Mouse (Mus musculus): Measurements from ENCODE around the gene Micu1. TPM values are rescaled to one million over a fixed set of nuclear protein-coding genes. Genes with fewer than 3 reads are reported as not detected.

Micu1 gene
- polyA plus RNA-seq, 1 experiment from 2014 or later: 52.7 TPM

GRCm38 (mm10) chr10:59784731-59785685 is 82.7 kb downstream of the Micu1 start:
- no peak overlapping the region for H3K4me3 ChIP-seq
- H3K27ac ChIP-seq (replicated peaks): 0 out of 2 replicates have a peak overlapping the region, but pooled peaks have one; percentile 21
- DNase-seq (ENCODE audit: low spot score): no peak
- WGBS: 72% methylated on average over 18 of the region's 18 CpGs
- no peaks in the 10 kb centered on the region for H3K9me3 ChIP-seq
- peaks cover 20% of the 10 kb centered on the region for H3K4me1 ChIP-seq
- no peaks in the 10 kb centered on the region for H3K27me3 ChIP-seq (replicated peaks; ENCODE audit: low read depth, poor library complexity, severe bottlenecking)
- peaks cover 15% of the 10 kb centered on the region for H3K36me3 ChIP-seq (replicated peaks)

DNA sequence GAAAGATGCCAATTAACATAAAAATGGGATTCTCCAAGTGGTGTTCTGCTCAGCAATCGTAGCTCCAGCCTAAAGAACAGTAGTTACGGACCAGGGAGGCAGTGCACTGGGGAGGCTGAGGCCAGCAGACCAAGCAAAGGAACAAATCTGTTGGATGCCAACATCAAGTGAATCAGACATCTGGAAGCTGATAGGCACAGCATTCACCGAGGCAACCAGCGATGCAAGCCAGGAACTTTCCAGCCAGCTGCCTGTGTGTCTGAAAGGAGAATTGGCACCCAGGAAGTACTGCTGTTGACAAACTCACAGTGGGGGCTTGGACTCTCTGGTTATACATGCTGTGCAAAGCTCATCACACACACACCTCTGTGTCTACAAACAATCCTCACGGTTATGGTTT is 84.0 kb downstream of the Micu1 start:
- Histone ChIP-seq H3K36me3 (replicated peaks) (peaks cover 23% of the 10 kb centered on the region), H3K27ac (replicated peaks) (no peak overlapping the region), H3K4me1 (peaks cover 14% of the 10 kb centered on the region), H3K4me3 (no peak overlapping the region), H3K27me3 (replicated peaks; ENCODE audit: low read depth, poor library complexity, severe bottlenecking) (no peaks in the 10 kb centered on the region), H3K9me3 (no peaks in the 10 kb centered on the region)
- WGBS: 79% methylated on average over 5 of the region's 5 CpGs
- no peak for DNase-seq (ENCODE audit: low spot score)

- DNase-seq (ENCODE audit: low spot score): no peak
- H3K36me3 ChIP-seq (replicated peaks): peaks cover 23% of the 10 kb centered on the region
- no peak overlapping the region for H3K27ac ChIP-seq (replicated peaks)
- 82% methylated on average over 11 of the region's 11 CpGs for WGBS
- H3K9me3 ChIP-seq: no peaks in the 10 kb centered on the region
- no peak overlapping the region for H3K4me3 ChIP-seq
- no peaks in the 10 kb centered on the region for H3K27me3 ChIP-seq (replicated peaks; ENCODE audit: low read depth, poor library complexity, severe bottlenecking)
- peaks cover 14% of the 10 kb centered on the region for H3K4me1 ChIP-seq
These were observed 85.0 kb downstream of the Micu1 start for GRCm38 (mm10) chr10:59787140-59787800.

- peaks cover 23% of the 10 kb centered on the region for H3K36me3 ChIP-seq (replicated peaks)
- 79% methylated on average over 8 of the region's 8 CpGs for WGBS
- no peak overlapping the region for H3K4me3 ChIP-seq
- H3K9me3 ChIP-seq: no peaks in the 10 kb centered on the region
- no peak for DNase-seq (ENCODE audit: low spot score)
- H3K27ac ChIP-seq (replicated peaks): no peak overlapping the region
- H3K4me1 ChIP-seq: peaks cover 14% of the 10 kb centered on the region
- no peaks in the 10 kb centered on the region for H3K27me3 ChIP-seq (replicated peaks; ENCODE audit: low read depth, poor library complexity, severe bottlenecking)
These were observed 85.6 kb downstream of the Micu1 start for GRCm38 (mm10) chr10:59787870-59788269.

DNA sequence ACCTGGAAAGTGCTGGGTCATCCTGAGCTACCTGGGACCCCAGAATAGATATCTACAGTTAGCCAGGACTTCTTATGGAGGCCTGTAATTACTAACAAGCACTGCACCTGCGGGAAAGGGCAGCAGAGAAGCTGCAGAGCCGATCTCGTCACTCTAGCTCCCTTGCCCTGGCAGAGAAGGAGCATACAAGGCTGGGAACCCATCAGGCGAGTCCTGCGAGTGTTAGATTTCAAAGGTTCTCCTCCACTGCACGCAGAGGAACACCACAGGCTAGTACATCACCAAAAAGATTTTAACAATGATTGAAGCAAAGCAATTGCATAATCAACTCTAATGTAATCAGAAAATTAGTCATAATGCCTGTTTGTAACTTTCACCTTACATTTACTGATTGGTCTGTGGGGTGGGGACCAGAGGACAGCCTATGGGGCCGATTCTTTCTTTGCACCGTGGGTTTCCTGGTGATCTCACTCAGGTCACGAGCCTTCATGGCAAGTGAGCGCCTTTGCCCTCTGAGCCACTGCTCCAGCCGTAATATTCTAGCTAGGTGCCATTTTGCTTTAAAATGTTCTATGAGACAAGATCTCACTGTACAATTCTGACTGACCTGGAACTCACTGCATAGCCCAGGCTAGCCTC is 88.1 kb downstream of the Micu1 start:
- Histone ChIP-seq H3K4me1 (peaks cover under 1% of the 10 kb centered on the region; the same call in 1 of the 2 replicates), H3K4me3 (no peak overlapping the region), H3K27ac (replicated peaks) (no peak overlapping the region), H3K9me3 (no peaks in the 10 kb centered on the region), H3K36me3 (replicated peaks) (peaks cover 23% of the 10 kb centered on the region), H3K27me3 (replicated peaks; ENCODE audit: low read depth, poor library complexity, severe bottlenecking) (no peaks in the 10 kb centered on the region)
- WGBS: 83% methylated on average over 11 of the region's 11 CpGs
- no peak for DNase-seq (ENCODE audit: low spot score)

DNA sequence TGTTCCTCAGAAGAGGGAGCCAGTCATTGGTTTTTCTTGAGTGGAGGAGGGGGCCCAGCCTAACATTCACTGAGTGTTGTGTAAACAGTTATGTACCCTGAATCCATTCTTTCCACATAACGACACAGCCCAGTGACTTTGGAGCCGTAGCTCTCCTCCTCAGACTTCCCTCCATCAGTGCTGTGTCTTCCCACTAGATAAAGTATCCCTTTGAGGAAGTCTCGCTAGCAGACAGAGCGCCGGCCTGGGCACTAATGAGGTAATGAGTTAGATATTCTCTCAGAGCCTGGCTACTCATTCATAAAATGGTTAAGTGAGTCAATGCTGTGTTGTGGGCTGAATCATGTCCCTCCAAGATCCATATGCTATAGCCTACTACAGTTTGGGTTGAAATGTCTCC is 89.6 kb downstream of the Micu1 start:
- H3K27me3 ChIP-seq (replicated peaks; ENCODE audit: low read depth, poor library complexity, severe bottlenecking): no peaks in the 10 kb centered on the region
- no peaks in the 10 kb centered on the region for H3K9me3 ChIP-seq
- WGBS: 77% methylated on average over 5 of the region's 5 CpGs
- H3K36me3 ChIP-seq (replicated peaks): peaks cover 32% of the 10 kb centered on the region
- H3K4me1 ChIP-seq: no peaks in the 10 kb centered on the region
- H3K27ac ChIP-seq (replicated peaks): no peak overlapping the region
- H3K4me3 ChIP-seq: no peak overlapping the region
- DNase-seq (ENCODE audit: low spot score): no peak

DNA sequence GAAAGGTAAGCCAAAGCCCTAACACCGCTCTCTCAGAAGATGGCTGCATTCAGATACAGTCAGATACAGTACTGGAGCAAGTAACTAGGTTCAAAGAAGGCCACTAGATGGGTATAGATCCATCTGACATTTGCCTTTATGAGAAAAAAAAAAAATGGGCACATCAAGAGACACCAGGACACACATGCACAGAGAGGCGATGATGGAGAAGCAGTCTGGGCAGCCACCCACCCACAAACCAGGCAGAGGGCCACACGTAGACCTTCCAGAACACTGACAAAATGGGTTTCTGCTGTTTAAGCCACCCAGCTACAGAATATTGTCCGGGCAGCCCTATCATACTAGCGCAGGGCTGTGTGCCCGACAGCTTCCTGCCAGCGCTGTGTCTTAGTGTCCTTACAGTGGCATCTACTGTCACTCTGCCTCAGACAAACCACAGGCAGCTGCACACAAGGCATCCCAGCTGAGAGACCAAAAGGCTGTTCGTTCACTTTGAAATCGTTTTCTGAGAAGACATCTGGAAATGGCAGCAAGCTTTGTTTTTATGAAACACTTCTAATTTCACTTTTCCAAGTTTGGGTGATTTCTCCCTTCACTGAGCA is 90.4 kb downstream of the Micu1 start:
- H3K27ac ChIP-seq (replicated peaks): no peak overlapping the region
- peaks cover 33% of the 10 kb centered on the region for H3K36me3 ChIP-seq (replicated peaks)
- DNase-seq (ENCODE audit: low spot score): no peak
- no peaks in the 10 kb centered on the region for H3K4me1 ChIP-seq
- 93% methylated on average over 9 of the region's 9 CpGs for WGBS
- H3K27me3 ChIP-seq (replicated peaks; ENCODE audit: low read depth, poor library complexity, severe bottlenecking): no peaks in the 10 kb centered on the region
- H3K4me3 ChIP-seq: no peak overlapping the region
- H3K9me3 ChIP-seq: no peaks in the 10 kb centered on the region

DNA sequence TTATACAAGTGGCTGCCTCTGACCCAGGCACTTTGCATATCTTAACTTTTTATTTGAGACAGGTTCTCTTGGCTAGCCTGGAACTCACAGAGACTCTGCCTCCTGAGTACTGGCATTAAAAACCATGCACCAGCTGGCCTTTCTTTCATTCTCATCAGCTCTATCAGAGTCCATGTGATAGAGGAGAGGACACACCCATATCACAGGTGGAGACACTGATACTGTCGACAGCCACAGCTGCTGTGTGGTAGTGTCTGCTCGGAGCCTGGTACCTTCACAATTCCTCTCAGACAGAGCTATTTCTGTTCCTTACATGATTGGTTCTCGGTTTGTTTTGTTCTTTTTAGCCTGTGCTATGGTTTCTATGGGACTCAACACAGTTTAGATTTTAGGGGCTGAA is 91.2 kb downstream of the Micu1 start:
- Histone ChIP-seq H3K9me3 (no peaks in the 10 kb centered on the region), H3K4me1 (no peaks in the 10 kb centered on the region), H3K4me3 (no peak overlapping the region), H3K36me3 (replicated peaks) (peaks cover 33% of the 10 kb centered on the region), H3K27ac (replicated peaks) (no peak overlapping the region), H3K27me3 (replicated peaks; ENCODE audit: low read depth, poor library complexity, severe bottlenecking) (no peaks in the 10 kb centered on the region)
- DNase-seq (ENCODE audit: low spot score): no peak
- WGBS: 77% methylated on average over 3 of the region's 3 CpGs

DNA sequence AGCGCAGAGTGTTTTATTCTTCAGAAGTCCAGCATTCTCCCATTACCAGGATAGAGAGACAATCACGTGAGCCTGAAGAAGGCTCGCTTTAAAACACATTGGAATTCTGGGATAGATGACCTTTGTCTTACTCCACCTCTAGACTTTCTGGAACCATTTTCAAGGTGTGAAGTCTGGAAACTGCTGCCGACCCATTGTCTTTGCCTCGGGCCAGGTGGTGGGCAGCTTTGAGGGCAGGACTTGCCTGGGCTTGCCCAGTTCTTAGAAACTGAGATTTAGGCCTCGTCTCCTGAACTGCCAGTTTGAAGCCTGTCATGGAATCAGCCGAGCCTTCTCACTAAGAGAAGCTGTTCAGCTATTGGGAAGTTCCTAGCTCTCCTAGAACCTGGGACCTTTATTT is 92.8 kb downstream of the Micu1 start:
- WGBS: 82% methylated on average over 7 of the region's 7 CpGs
- DNase-seq (ENCODE audit: low spot score): no peak
- no peaks in the 10 kb centered on the region for H3K27me3 ChIP-seq (replicated peaks; ENCODE audit: low read depth, poor library complexity, severe bottlenecking)
- H3K4me3 ChIP-seq: no peak overlapping the region
- H3K36me3 ChIP-seq (replicated peaks): peaks cover 17% of the 10 kb centered on the region
- peaks cover 12% of the 10 kb centered on the region for H3K4me1 ChIP-seq
- no peak overlapping the region for H3K27ac ChIP-seq (replicated peaks)
- no peaks in the 10 kb centered on the region for H3K9me3 ChIP-seq

DNA sequence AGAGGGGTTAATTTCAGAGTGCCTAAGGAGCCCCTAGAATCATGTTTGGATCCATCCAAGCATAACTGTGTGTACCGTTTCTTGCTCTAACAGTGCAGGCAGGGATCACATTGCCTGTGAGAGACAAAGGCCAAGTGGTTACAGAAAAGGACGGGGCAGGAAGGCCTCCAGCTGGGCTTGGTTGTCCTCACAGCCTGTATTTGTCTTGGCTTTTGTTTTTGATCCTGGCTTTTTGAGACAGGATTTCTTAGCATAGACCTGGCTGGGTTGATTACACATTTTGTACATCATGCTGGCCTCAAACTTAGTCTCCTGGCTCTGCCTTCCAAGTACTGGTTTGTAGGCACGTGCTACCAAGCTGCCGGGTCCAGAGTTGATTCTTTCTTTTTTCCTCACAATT is 93.6 kb downstream of the Micu1 start:
- H3K4me1 ChIP-seq: peaks cover 17% of the 10 kb centered on the region
- DNase-seq (ENCODE audit: low spot score): no peak
- H3K27me3 ChIP-seq (replicated peaks; ENCODE audit: low read depth, poor library complexity, severe bottlenecking): no peaks in the 10 kb centered on the region
- H3K4me3 ChIP-seq: no peak overlapping the region
- no peaks in the 10 kb centered on the region for H3K9me3 ChIP-seq
- H3K27ac ChIP-seq (replicated peaks): 0 out of 2 replicates have a peak overlapping the region, but pooled peaks have one; percentile 8
- whole genome bisulfite sequencing: 60% methylated on average over 4 of the region's 4 CpGs
- H3K36me3 ChIP-seq (replicated peaks): peaks cover 10% of the 10 kb centered on the region

GRCm38 (mm10) chr10:59798371-59798770 is 96.1 kb downstream of the Micu1 start:
- 84% methylated on average over 3 of the region's 3 CpGs for WGBS
- no peak for DNase-seq (ENCODE audit: low spot score)
- H3K4me1 ChIP-seq: peaks cover 17% of the 10 kb centered on the region
- H3K27ac ChIP-seq (replicated peaks): no peak overlapping the region
- H3K36me3 ChIP-seq (replicated peaks): peaks cover 10% of the 10 kb centered on the region
- H3K4me3 ChIP-seq: no peak overlapping the region
- H3K9me3 ChIP-seq: no peaks in the 10 kb centered on the region
- no peaks in the 10 kb centered on the region for H3K27me3 ChIP-seq (replicated peaks; ENCODE audit: low read depth, poor library complexity, severe bottlenecking)

Measured in embryonic facial prominence, embryonic 10.5 days (tissue).